Mouse (Mus musculus) intestine, embryonic 14.5 days (tissue): Measurements from ENCODE around the gene Tcf23. TPM values are rescaled to one million over a fixed set of nuclear protein-coding genes. Genes with fewer than 3 reads are reported as not detected.
"Not testable (repeated sequence)": the region's sequence is repeated elsewhere in the genome, so short reads cannot be mapped to it uniquely, and the experiment has no call there.

Experiments
- ATAC-seq: fragments of 200-750 bp; cut with Nextera tagmentation; replicated peaks from 2 replicates; pipeline ENCODE4 v1.8.0; 2017; ENCODE audit warnings: low read depth, moderate number of reproducible peaks, moderate TSS enrichment, moderate library complexity; ENCODE audit not compliant: low FRiP score, low TSS enrichment
- DNase-seq: peaks from one replicate; pipeline ENCODE4 v3.0.0-alpha.2; 2018; ENCODE audit warnings: low spot score
- H3K27ac ChIP-seq: fragments of 300-500 bp; sonication (generic); 2 replicates; pipeline ENCODE4 v1.5.1; 2014; ENCODE audit warnings: low read depth, mild to moderate bottlenecking, control low read depth
- H3K27me3 ChIP-seq: fragments of 300-500 bp; sonication (generic); replicated peaks from 2 replicates; pipeline ENCODE4 v1.6.1; 2014; ENCODE audit warnings: low read length, control low read depth; ENCODE audit not compliant: control insufficient read depth, insufficient read depth
- H3K36me3 ChIP-seq: fragments of 300-500 bp; sonication (generic); 2 replicates; pipeline ENCODE4 v1.6.1; 2014; ENCODE audit warnings: low read length, control low read depth; ENCODE audit not compliant: control insufficient read depth, insufficient read depth
- H3K4me1 ChIP-seq: fragments of 300-500 bp; sonication (generic); replicated peaks from 2 replicates; pipeline ENCODE4 v1.6.1; 2014; ENCODE audit warnings: low read length, control low read depth, mixed read lengths; ENCODE audit not compliant: control insufficient read depth, insufficient read depth
- H3K4me2 ChIP-seq: fragments of 300-500 bp; sonication (generic); 2 replicates; pipeline ENCODE4 v1.6.1; 2014; ENCODE audit warnings: low read length
- H3K4me3 ChIP-seq: fragments of 300-500 bp; sonication (generic); 2 replicates; pipeline ENCODE4 v1.5.1; 2014; ENCODE audit warnings: low read depth, low read length, control low read depth, mixed read lengths
- H3K9ac ChIP-seq: fragments of 300-500 bp; sonication (generic); 2 replicates; pipeline ENCODE4 v1.6.1; 2014; ENCODE audit warnings: mild to moderate bottlenecking, low read length
- H3K9me3 ChIP-seq: fragments of 300-500 bp; sonication (generic); 2 replicates; pipeline ENCODE4 v1.6.1; 2016; ENCODE audit warnings: low read length, control low read depth; ENCODE audit not compliant: control insufficient read depth
- WGBS: fragments of 180-500 bp; shearing (Covaris S2); extraction: QIAGEN DNeasy Blood & Tissue Kit; methylation state at CpG from one replicate; pipeline ENCODE4 v1.1.7; 2014; 5-methylcytosine and 5-hydroxymethylcytosine counted together
- polyA plus RNA-seq: library from polyadenylated mRNA; unstranded; fragments of >200 nt; fragmentation: Nextera tagmentation; extraction: Ambion mirVana; gene quantifications from 2 replicates; pipeline ENCODE4 v1.2.1, GENCODE M21; 2014

Tcf23 gene
- polyA plus RNA-seq, 1 experiment from 2014 or later: 0.68 TPM

- Histone ChIP-seq H3K9ac (no peak overlapping the region), H3K36me3 (no peaks in the 10 kb centered on the region), H3K4me3 (no peak overlapping the region), H3K4me1 (no peaks in the 10 kb centered on the region), H3K27ac (no peak overlapping the region), H3K9me3 (no peaks in the 10 kb centered on the region), H3K4me2 (no peak overlapping the region), H3K27me3 (no peaks in the 10 kb centered on the region)
- DNase-seq (peak; percentile 75), ATAC-seq (no peak)
- WGBS: 32% methylated on average over 5 of the region's 5 CpGs
Observed at GRCm38 (mm10) chr5:30998306-30998705, 29.8 kb downstream of the Tcf23 start.

- H3K27me3 ChIP-seq: no peaks in the 10 kb centered on the region
- H3K4me2 ChIP-seq: no peak overlapping the region
- no peak for DNase-seq
- no peak overlapping the region for H3K27ac ChIP-seq
- 69% methylated on average over 5 of the region's 5 CpGs for WGBS
- ATAC-seq: no peak
- no peaks in the 10 kb centered on the region for H3K9me3 ChIP-seq
- no peaks in the 10 kb centered on the region for H3K4me1 ChIP-seq
- no peak overlapping the region for H3K4me3 ChIP-seq
- no peaks in the 10 kb centered on the region for H3K36me3 ChIP-seq
- H3K9ac ChIP-seq: no peak overlapping the region
Observed at GRCm38 (mm10) chr5:30999324-30999723, 30.9 kb downstream of the Tcf23 start.

- DNase-seq (no peak), ATAC-seq (no peak)
- Histone ChIP-seq H3K4me3 (no peak overlapping the region), H3K27me3 (no peaks in the 10 kb centered on the region), H3K27ac (no peak overlapping the region), H3K4me2 (no peak overlapping the region), H3K4me1 (no peaks in the 10 kb centered on the region), H3K9me3 (no peaks in the 10 kb centered on the region), H3K9ac (no peak overlapping the region), H3K36me3 (no peaks in the 10 kb centered on the region)
- 48% methylated on average over 7 of the region's 7 CpGs for WGBS
Observed at GRCm38 (mm10) chr5:31000122-31000521, 31.7 kb downstream of the Tcf23 start.

- ATAC-seq (no peak), DNase-seq (no peak)
- Histone ChIP-seq H3K9ac (no peak overlapping the region), H3K27ac (no peak overlapping the region), H3K4me2 (no peak overlapping the region), H3K36me3 (no peaks in the 10 kb centered on the region), H3K4me1 (no peaks in the 10 kb centered on the region), H3K27me3 (no peaks in the 10 kb centered on the region), H3K4me3 (no peak overlapping the region), H3K9me3 (no peaks in the 10 kb centered on the region)
- 82% methylated on average over 2 of the region's 2 CpGs for WGBS
Observed at GRCm38 (mm10) chr5:31000993-31001392, 32.5 kb downstream of the Tcf23 start.

GRCm38 (mm10) chr5:31001560-31001959 is 33.1 kb downstream of the Tcf23 start:
- no peaks in the 10 kb centered on the region for H3K36me3 ChIP-seq
- no peaks in the 10 kb centered on the region for H3K4me1 ChIP-seq
- no peak overlapping the region for H3K4me2 ChIP-seq
- no peaks in the 10 kb centered on the region for H3K9me3 ChIP-seq
- H3K27ac ChIP-seq: no peak overlapping the region
- no peak overlapping the region for H3K9ac ChIP-seq
- ATAC-seq (no peak), DNase-seq (no peak)
- WGBS: 86% methylated on average over 4 of the region's 4 CpGs
- H3K27me3 ChIP-seq: no peaks in the 10 kb centered on the region
- no peak overlapping the region for H3K4me3 ChIP-seq

GRCm38 (mm10) chr5:31004184-31004583 is 35.7 kb downstream of the Tcf23 start:
- no peak overlapping the region for H3K4me2 ChIP-seq
- H3K9ac ChIP-seq: no peak overlapping the region
- H3K4me3 ChIP-seq: no peak overlapping the region
- H3K4me1 ChIP-seq: no peaks in the 10 kb centered on the region
- peak; percentile 98 for DNase-seq
- H3K27me3 ChIP-seq: no peaks in the 10 kb centered on the region
- WGBS: 7% methylated on average over 5 of the region's 5 CpGs
- no peaks in the 10 kb centered on the region for H3K36me3 ChIP-seq
- H3K9me3 ChIP-seq: no peaks in the 10 kb centered on the region
- no peak overlapping the region for H3K27ac ChIP-seq
- ATAC-seq: no peak

GRCm38 (mm10) chr5:31012737-31013136 is 44.3 kb downstream of the Tcf23 start:
- no peaks in the 10 kb centered on the region for H3K36me3 ChIP-seq
- H3K4me2 ChIP-seq: no peak overlapping the region
- DNase-seq (no peak), ATAC-seq (no peak)
- no peak overlapping the region for H3K4me3 ChIP-seq
- H3K9me3 ChIP-seq: no peaks in the 10 kb centered on the region
- no peaks in the 10 kb centered on the region for H3K27me3 ChIP-seq
- H3K9ac ChIP-seq: no peak overlapping the region
- no peaks in the 10 kb centered on the region for H3K4me1 ChIP-seq
- no peak overlapping the region for H3K27ac ChIP-seq
- WGBS: 71% methylated on average over 3 of the region's 3 CpGs

- DNase-seq: no peak
- Histone ChIP-seq H3K9ac (no peak overlapping the region), H3K4me1 (no peaks in the 10 kb centered on the region), H3K27me3 (no peaks in the 10 kb centered on the region), H3K4me3 (no peak overlapping the region), H3K9me3 (no peaks in the 10 kb centered on the region), H3K4me2 (no peak overlapping the region), H3K36me3 (no peaks in the 10 kb centered on the region), H3K27ac (no peak overlapping the region)
- no peak for ATAC-seq
- 21% methylated on average over 2 of the region's 2 CpGs for WGBS
Observed at GRCm38 (mm10) chr5:31015913-31016312, 47.5 kb downstream of the Tcf23 start.

- H3K27ac ChIP-seq, H3K4me3 ChIP-seq, H3K4me2 ChIP-seq, H3K9me3 ChIP-seq, H3K9ac ChIP-seq, H3K27me3 ChIP-seq, DNase-seq, ATAC-seq, H3K36me3 ChIP-seq, H3K4me1 ChIP-seq: not testable (repeated sequence)
- WGBS: 85% methylated on average over 4 of the region's 5 CpGs
Observed at GRCm38 (mm10) chr5:31021790-31022189, 53.3 kb downstream of the Tcf23 start.
